Mouse (Mus musculus): ENCODE measurements around the gene Arid5a. TPM values are rescaled to one million over a fixed set of nuclear protein-coding genes. Genes with fewer than 3 reads are reported as not detected.

The Arid5a gene
- polyA plus RNA-seq, 1 experiment from 2014 or later, result 3.8 TPM

- Histone ChIP-seq H3K9ac (replicated peaks; ENCODE audit: low read depth, low read length) (no peak overlapping the region), H3K4me1 (replicated peaks; ENCODE audit: control insufficient read depth, insufficient read depth, low read length) (no peaks in the 10 kb centered on the region), H3K4me3 (replicated peaks; ENCODE audit: low read length) (no peak overlapping the region), H3K9me3 (ENCODE audit: control insufficient read depth, low read length) (no peaks in the 10 kb centered on the region), H3K4me2 (ENCODE audit: low read length) (no peak overlapping the region), H3K36me3 (ENCODE audit: control insufficient read depth, insufficient read depth) (peaks cover 28% of the 10 kb centered on the region), H3K27me3 (replicated peaks; ENCODE audit: control insufficient read depth, insufficient read depth, low read length) (no peaks in the 10 kb centered on the region), H3K27ac (ENCODE audit: low read length) (no peak overlapping the region)
- 89% methylated on average over 14 of the region's 14 CpGs for WGBS
- ATAC-seq, result no peak
Observed at GRCm38 (mm10) chr1:36332955-36333887, 25.7 kb downstream of the Arid5a start.

GRCm38 (mm10) chr1:36342547-36342946 lies 35.0 kb downstream of the Arid5a start:
- 91% methylated on average over 6 of the region's 6 CpGs for WGBS
- no peak overlapping the region for H3K27ac ChIP-seq (ENCODE audit: low read length)
- no peaks in the 10 kb centered on the region for H3K27me3 ChIP-seq (replicated peaks; ENCODE audit: control insufficient read depth, insufficient read depth, low read length)
- H3K4me1 ChIP-seq (replicated peaks; ENCODE audit: control insufficient read depth, insufficient read depth, low read length), result no peaks in the 10 kb centered on the region
- peaks cover 57% of the 10 kb centered on the region for H3K36me3 ChIP-seq (ENCODE audit: control insufficient read depth, insufficient read depth)
- H3K9ac ChIP-seq (replicated peaks; ENCODE audit: low read depth, low read length), result no peak overlapping the region
- no peaks in the 10 kb centered on the region for H3K9me3 ChIP-seq (ENCODE audit: control insufficient read depth, low read length)
- no peak overlapping the region for H3K4me3 ChIP-seq (replicated peaks; ENCODE audit: low read length)
- ATAC-seq, result no peak
- no peak overlapping the region for H3K4me2 ChIP-seq (ENCODE audit: low read length)

- Histone ChIP-seq H3K4me2 (ENCODE audit: low read length) (no peak overlapping the region), H3K27ac (ENCODE audit: low read length) (no peak overlapping the region), H3K9ac (replicated peaks; ENCODE audit: low read depth, low read length) (no peak overlapping the region), H3K27me3 (replicated peaks; ENCODE audit: control insufficient read depth, insufficient read depth, low read length) (no peaks in the 10 kb centered on the region), H3K4me3 (replicated peaks; ENCODE audit: low read length) (no peak overlapping the region), H3K36me3 (ENCODE audit: control insufficient read depth, insufficient read depth) (peaks cover 78% of the 10 kb centered on the region), H3K9me3 (ENCODE audit: control insufficient read depth, low read length) (no peaks in the 10 kb centered on the region), H3K4me1 (replicated peaks; ENCODE audit: control insufficient read depth, insufficient read depth, low read length) (no peaks in the 10 kb centered on the region)
- 92% methylated on average over 4 of the region's 4 CpGs for WGBS
- no peak for ATAC-seq
Observed at GRCm38 (mm10) chr1:36352351-36352750, 44.8 kb downstream of the Arid5a start.

GRCm38 (mm10) chr1:36356955-36357695 lies 49.6 kb downstream of the Arid5a start:
- Histone ChIP-seq H3K27ac (ENCODE audit: low read length) (no peak overlapping the region), H3K9ac (replicated peaks; ENCODE audit: low read depth, low read length) (no peak overlapping the region), H3K4me2 (ENCODE audit: low read length) (no peak overlapping the region), H3K4me1 (replicated peaks; ENCODE audit: control insufficient read depth, insufficient read depth, low read length) (no peaks in the 10 kb centered on the region), H3K4me3 (replicated peaks; ENCODE audit: low read length) (no peak overlapping the region), H3K9me3 (ENCODE audit: control insufficient read depth, low read length) (no peaks in the 10 kb centered on the region), H3K36me3 (ENCODE audit: control insufficient read depth, insufficient read depth) (peaks cover 47% of the 10 kb centered on the region), H3K27me3 (replicated peaks; ENCODE audit: control insufficient read depth, insufficient read depth, low read length) (no peaks in the 10 kb centered on the region)
- 97% methylated on average over 5 of the region's 5 CpGs for WGBS
- ATAC-seq, result no peak

- 40% methylated on average over 12 of the region's 12 CpGs for WGBS
- Histone ChIP-seq H3K4me1 (replicated peaks; ENCODE audit: control insufficient read depth, insufficient read depth, low read length) (peaks cover 12% of the 10 kb centered on the region), H3K4me2 (ENCODE audit: low read length) (peak overlapping the region; percentile 86), H3K27ac (ENCODE audit: low read length) (no peak overlapping the region), H3K36me3 (ENCODE audit: control insufficient read depth, insufficient read depth) (peaks cover 6% of the 10 kb centered on the region; the same call in 1 of the 2 replicates), H3K27me3 (replicated peaks; ENCODE audit: control insufficient read depth, insufficient read depth, low read length) (no peaks in the 10 kb centered on the region), H3K9ac (replicated peaks; ENCODE audit: low read depth, low read length) (no peak overlapping the region; the same call in 1 of the 2 replicates), H3K4me3 (replicated peaks; ENCODE audit: low read length) (peak overlapping the region; percentile 93), H3K9me3 (ENCODE audit: control insufficient read depth, low read length) (no peaks in the 10 kb centered on the region)
- no peak for ATAC-seq
Observed at GRCm38 (mm10) chr1:36367698-36368097, 60.2 kb downstream of the Arid5a start.

- no peaks in the 10 kb centered on the region for H3K9me3 ChIP-seq (ENCODE audit: control insufficient read depth, low read length)
- ATAC-seq, result peak; percentile 76
- 4% methylated on average over 55 of the region's 55 CpGs for WGBS
- H3K4me3 ChIP-seq (replicated peaks; ENCODE audit: low read length), result peak overlapping the region; percentile 93
- peaks cover 12% of the 10 kb centered on the region for H3K4me1 ChIP-seq (replicated peaks; ENCODE audit: control insufficient read depth, insufficient read depth, low read length)
- peaks cover 6% of the 10 kb centered on the region; the same call in 1 of the 2 replicates for H3K36me3 ChIP-seq (ENCODE audit: control insufficient read depth, insufficient read depth)
- no peaks in the 10 kb centered on the region for H3K27me3 ChIP-seq (replicated peaks; ENCODE audit: control insufficient read depth, insufficient read depth, low read length)
- peak overlapping the region; percentile 94 for H3K9ac ChIP-seq (replicated peaks; ENCODE audit: low read depth, low read length)
- H3K27ac ChIP-seq (ENCODE audit: low read length), result peak overlapping the region; percentile 25; the same call in 1 of the 2 replicates
- H3K4me2 ChIP-seq (ENCODE audit: low read length), result peak overlapping the region; percentile 86
Observed at GRCm38 (mm10) chr1:36368112-36368968, 60.8 kb downstream of the Arid5a start.

- WGBS, result 4% methylated on average over 61 of the region's 61 CpGs
- H3K9ac ChIP-seq (replicated peaks; ENCODE audit: low read depth, low read length), result peak within 1 kb of the TSS; percentile 94
- no peaks in the 10 kb centered on the region for H3K9me3 ChIP-seq (ENCODE audit: control insufficient read depth, low read length)
Observed at GRCm38 (mm10) chr1:36368969-36369645, 61.6 kb downstream of the Arid5a start, which contains the start of gene Kansl3. TSS of gene Kansl3 (minus strand) at chr1:36369181.

GRCm38 (mm10) chr1:36370918-36371317 lies 63.4 kb downstream of the Arid5a start:
- Histone ChIP-seq H3K9ac (replicated peaks; ENCODE audit: low read depth, low read length) (no peak overlapping the region), H3K27ac (ENCODE audit: low read length) (no peak overlapping the region), H3K27me3 (replicated peaks; ENCODE audit: control insufficient read depth, insufficient read depth, low read length) (no peaks in the 10 kb centered on the region), H3K36me3 (ENCODE audit: control insufficient read depth, insufficient read depth) (no peaks in the 10 kb centered on the region), H3K4me2 (ENCODE audit: low read length) (no peak overlapping the region), H3K4me3 (replicated peaks; ENCODE audit: low read length) (no peak overlapping the region), H3K9me3 (ENCODE audit: control insufficient read depth, low read length) (no peaks in the 10 kb centered on the region), H3K4me1 (replicated peaks; ENCODE audit: control insufficient read depth, insufficient read depth, low read length) (peaks cover 12% of the 10 kb centered on the region)
- ATAC-seq, result no peak
- 75% methylated on average over 6 of the region's 6 CpGs for WGBS

More at GRCm38 (mm10) chr1:36368969-36369645, 61.6 kb downstream of the Arid5a start, which contains the start of gene Kansl3:
- Histone ChIP-seq H3K4me2 (ENCODE audit: low read length) (peak within 1 kb of the TSS; percentile 86), H3K27me3 (replicated peaks; ENCODE audit: control insufficient read depth, insufficient read depth, low read length) (no peaks in the 10 kb centered on the region), H3K36me3 (ENCODE audit: control insufficient read depth, insufficient read depth) (peaks cover 3% of the 10 kb centered on the region; the same call in 1 of the 2 replicates), H3K4me3 (replicated peaks; ENCODE audit: low read length) (peak within 1 kb of the TSS; percentile 93), H3K4me1 (replicated peaks; ENCODE audit: control insufficient read depth, insufficient read depth, low read length) (peaks cover 12% of the 10 kb centered on the region), H3K27ac (ENCODE audit: low read length) (peak within 1 kb of the TSS; percentile 25; the same call in 1 of the 2 replicates)
- peak; percentile 89 for ATAC-seq

Measured in forebrain, embryonic 16.5 days (tissue).